Mouse (Mus musculus): ENCODE data around the gene Ankrd13a. TPM values are rescaled to one million over a fixed set of nuclear protein-coding genes. Genes with fewer than 3 reads are reported as not detected.

Gene Ankrd13a
- total and polyA plus RNA-seq, 3 experiments = 73.8 to 123 (median 89.4) TPM

DNA sequence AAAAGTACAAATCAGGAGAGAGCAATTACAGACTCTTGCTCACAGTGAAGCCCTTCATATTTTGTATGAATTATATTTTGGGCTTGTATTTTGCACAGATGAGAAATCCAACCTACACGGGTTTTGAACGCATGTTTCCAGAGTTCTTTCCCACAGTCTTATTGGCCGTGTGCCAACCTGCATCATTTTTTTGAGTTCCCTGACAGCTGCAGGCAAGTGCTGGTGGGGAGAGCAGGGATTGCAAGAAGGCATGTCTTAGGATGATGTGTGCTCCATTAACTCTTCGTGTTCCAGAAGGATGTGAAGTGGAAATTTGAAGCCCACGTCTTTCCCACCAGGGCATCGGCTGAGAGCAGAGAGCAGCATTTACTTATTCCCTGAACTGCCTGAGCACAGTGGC lies 42.1 kb downstream of the Ankrd13a start:
- in situ Hi-C loops (cut with MboI; ENCODE audit: low pct_ligation_motif_present, low pct_unique_long_range_greater_than_20kb, low sequenced_read_pairs) = no loop called here
- no peak overlapping the region for H3K27ac ChIP-seq (ENCODE audit: insufficient read depth, low read depth)

DNA sequence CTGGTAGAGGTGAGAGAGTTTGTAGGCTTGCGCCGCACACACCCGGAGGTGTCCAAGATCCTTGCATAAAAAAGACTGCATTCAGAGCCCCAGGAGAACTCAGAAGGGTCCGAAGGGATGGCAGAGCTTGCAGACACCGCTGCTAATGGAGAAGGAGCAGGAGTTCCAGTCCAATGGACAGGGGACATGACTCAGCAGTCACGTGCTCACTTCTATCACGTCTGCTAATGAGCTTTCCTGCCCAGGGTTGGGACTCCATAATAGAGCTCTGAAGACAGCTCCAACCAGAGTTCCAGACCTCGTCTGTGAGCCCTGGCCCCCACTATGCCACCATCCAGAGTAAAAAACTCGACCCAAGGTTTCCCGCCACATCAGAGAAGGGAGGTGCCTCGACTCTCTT lies 43.6 kb downstream of the Ankrd13a start:
- peak; percentile 42 for DNase-seq (ENCODE audit: extremely low read depth)
- H3K36me3 ChIP-seq (replicated peaks in 1 of 2; ENCODE audit: control insufficient read depth in 1 of 2, insufficient read depth in 1 of 2, low read length in 1 of 2) = no peaks in the 10 kb centered on the region
- in situ Hi-C loops (cut with MboI; ENCODE audit: low pct_ligation_motif_present, low pct_unique_long_range_greater_than_20kb, low sequenced_read_pairs) = no loop called here
- H3K27me3 ChIP-seq (replicated peaks) = no peaks in the 10 kb centered on the region
- H3K4me3 ChIP-seq (replicated peaks in 1 of 3; ENCODE audit: low read depth in 2 of 3, low read length in 2 of 3, poor library complexity in 1 of 3) = no peak overlapping the region
- H3K4me1 ChIP-seq (ENCODE audit: control insufficient read depth in 1 of 2, insufficient read depth in 2 of 2) = peaks cover 0 to 5% of the 10 kb centered on the region in 2 experiments; a peak in 2 of 4 replicates
- peaks cover 7% of the 10 kb centered on the region for H3K9me3 ChIP-seq (replicated peaks; ENCODE audit: low read length)
- no peak overlapping the region for H3K27ac ChIP-seq (ENCODE audit: insufficient read depth, low read depth)
- H3K9ac ChIP-seq (ENCODE audit: insufficient read depth, low read depth) = no peak overlapping the region
- TF ChIP-seq TCF12 (IDR thresholded peaks at IDR 0.05; ENCODE audit: low read depth, low read length) = no peak
- no peak for TF ChIP-seq MXI1 (IDR thresholded peaks at IDR 0.05; ENCODE audit: low read depth, low read length)
- peak; percentile 62 for TF ChIP-seq BHLHE40 (IDR thresholded peaks at IDR 0.05; ENCODE audit: low read depth, low read length)
- no peak for TF ChIP-seq NELFE (IDR thresholded peaks at IDR 0.05; ENCODE audit: low read depth, low read length)
- no peak for TF ChIP-seq PAX5 (IDR thresholded peaks at IDR 0.05; ENCODE audit: low read length)
- TF ChIP-seq MYC (IDR thresholded peaks at IDR 0.05; ENCODE audit: low read depth, low read length) = no peak
- TF ChIP-seq ZMIZ1 (IDR thresholded peaks at IDR 0.05; ENCODE audit: low read depth, low read length) = no peak
- TF ChIP-seq USF1 (IDR thresholded peaks at IDR 0.05; ENCODE audit: low read depth, low read length) = peak; percentile 38
- TF ChIP-seq POLR2A (IDR thresholded peaks at IDR 0.05; ENCODE audit: low read depth, low read length) = no peak
- no peak for TF ChIP-seq CTCF (conservative IDR thresholded peaks at IDR 0.05 in 1 of 2, IDR thresholded peaks at IDR 0.05 in 1 of 2; ENCODE audit: low read depth in 2 of 2, low read length in 2 of 2)
- TF ChIP-seq JUN (IDR thresholded peaks at IDR 0.05; ENCODE audit: insufficient read depth, low read depth, low read length) = no peak
- peak; percentile 37; the same call in 1 of the 2 replicates for TF ChIP-seq USF2 (conservative IDR thresholded peaks at IDR 0.05; ENCODE audit: low read depth, low read length)
- TF ChIP-seq ZC3H11A (IDR thresholded peaks at IDR 0.05; ENCODE audit: low read depth, low read length) = no peak
- H3K4me2 ChIP-seq (ENCODE audit: insufficient read depth, low read depth, poor library complexity, severe bottlenecking) = no peak overlapping the region
- dilution Hi-C loops (cut with MboI; ENCODE audit: extremely low pct_ligation_motif_present, extremely low pct_unique_long_range_greater_than_20kb, low sequenced_read_pairs) = no loop called here
- no peaks in the 10 kb centered on the region for H3K79me2 ChIP-seq (replicated peaks; ENCODE audit: control insufficient read depth, extremely low read depth, insufficient read depth, poor library complexity, severe bottlenecking)

More for the DNA sequence above, 42.1 kb downstream of the Ankrd13a start:
- 0 out of 2 replicates have a peak, but pooled peaks cover 2% of the 10 kb centered on the region for H3K79me2 ChIP-seq (replicated peaks; ENCODE audit: control insufficient read depth, extremely low read depth, insufficient read depth, poor library complexity, severe bottlenecking)
- H3K4me2 ChIP-seq (ENCODE audit: insufficient read depth, low read depth, poor library complexity, severe bottlenecking) = no peak overlapping the region
- peaks cover 0 to 10% of the 10 kb centered on the region in 2 experiments; a peak in 2 of 4 replicates for H3K4me1 ChIP-seq (ENCODE audit: control insufficient read depth in 1 of 2, insufficient read depth in 2 of 2)
- H3K4me3 ChIP-seq (replicated peaks in 1 of 3; ENCODE audit: low read depth in 2 of 3, low read length in 2 of 3, poor library complexity in 1 of 3) = no peak overlapping the region
- H3K36me3 ChIP-seq (replicated peaks in 1 of 2; ENCODE audit: control insufficient read depth in 1 of 2, insufficient read depth in 1 of 2, low read length in 1 of 2) = peaks cover 0 to 3% of the 10 kb centered on the region in 2 experiments
- no peak for TF ChIP-seq IRF4 (IDR thresholded peaks at IDR 0.05; ENCODE audit: low read depth, low read length)
- no peak overlapping the region for H3K9ac ChIP-seq (ENCODE audit: insufficient read depth, low read depth)
- DNase-seq (ENCODE audit: extremely low read depth) = no peak
- peaks cover 5% of the 10 kb centered on the region for H3K9me3 ChIP-seq (replicated peaks; ENCODE audit: low read length)
- H3K27me3 ChIP-seq (replicated peaks) = no peaks in the 10 kb centered on the region
- dilution Hi-C loops (cut with MboI; ENCODE audit: extremely low pct_ligation_motif_present, extremely low pct_unique_long_range_greater_than_20kb, low sequenced_read_pairs) = no loop called here

Data from CH12.LX (cell line).